Mouse (Mus musculus): ENCODE data around the gene H2-Aa. TPM values are rescaled to one million over a fixed set of nuclear protein-coding genes. Genes with fewer than 3 reads are reported as not detected.

H2-Aa gene
- polyA plus RNA-seq, 1 experiment from 2014 or later = not detected

- ChIA-PET POLR2A (no interaction called here), CTCF (interaction anchor here (1.6 kb wide), 1 partner anchor 74 kb away, joined by 4 read pairs; no protein-coding TSS in a partner anchor)
- no peak for DNase-seq (ENCODE audit: low read depth, low spot score)
- ATAC-seq = no peak
- TF ChIP-seq CTCF (IDR thresholded peaks at IDR 0.05) = no peak
- in situ Hi-C loops (cut with MboI; ENCODE audit: low pct_unique_long_range_greater_than_20kb) = loop anchor here (5.0 kb wide), 3 partner anchors 67 to 103 kb away; no protein-coding TSS in a partner anchor
- peaks cover 49% of the 10 kb centered on the region for H3K27me3 ChIP-seq
Measured at GRCm38 (mm10) chr17:34244656-34245055, 43.0 kb downstream of the H2-Aa start.

DNA sequence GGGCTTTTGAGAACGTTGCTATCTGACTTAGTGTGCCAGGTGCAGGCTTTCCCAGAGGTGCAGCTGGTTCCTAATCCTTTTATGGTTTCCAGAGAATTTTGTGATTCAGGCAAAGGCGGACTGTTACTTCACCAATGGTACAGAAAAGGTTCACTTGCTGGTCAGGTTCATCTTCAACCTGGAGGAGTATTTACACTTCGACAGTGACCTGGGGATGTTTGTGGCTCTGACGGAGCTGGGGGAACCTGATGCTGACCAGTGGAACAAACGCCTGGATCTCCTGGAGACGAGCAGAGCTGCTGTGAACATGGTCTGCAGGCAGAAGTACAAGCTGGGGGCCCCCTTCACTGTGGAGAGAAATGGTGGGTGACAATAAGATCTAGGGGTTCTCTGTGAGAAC, 46.7 kb downstream of the H2-Aa start:
- POLR2A ChIA-PET = no interaction called here
- TF ChIP-seq CTCF (IDR thresholded peaks at IDR 0.05) = no peak
- CTCF ChIA-PET = no interaction called here
- in situ Hi-C loops (cut with MboI; ENCODE audit: low pct_unique_long_range_greater_than_20kb) = no loop called here
- peaks cover 35% of the 10 kb centered on the region for H3K27me3 ChIP-seq
- ATAC-seq = no peak
- DNase-seq (ENCODE audit: low read depth, low spot score) = no peak

GRCm38 (mm10) chr17:34240366-34240765, 47.3 kb downstream of the H2-Aa start:
- in situ Hi-C loops (cut with MboI; ENCODE audit: low pct_unique_long_range_greater_than_20kb) = no loop called here
- TF ChIP-seq CTCF (IDR thresholded peaks at IDR 0.05) = no peak

GRCm38 (mm10) chr17:34239601-34240041, 48.0 kb downstream of the H2-Aa start:
- POLR2A ChIA-PET = no interaction called here
- ATAC-seq (no peak), DNase-seq (ENCODE audit: low read depth, low spot score) (no peak)
- in situ Hi-C loops (cut with MboI; ENCODE audit: low pct_unique_long_range_greater_than_20kb) = no loop called here
- CTCF ChIA-PET = interaction anchor here (1.5 to 8.0 kb wide), 2 partner anchors 11 to 68 kb away, joined by 7 to 90 read pairs; no protein-coding TSS in a partner anchor
- peaks cover 24% of the 10 kb centered on the region for H3K27me3 ChIP-seq
- no peak for TF ChIP-seq CTCF (IDR thresholded peaks at IDR 0.05)

More at GRCm38 (mm10) chr17:34240366-34240765, 47.3 kb downstream of the H2-Aa start:
- ChIA-PET CTCF (interaction anchor here (1.5 to 8.0 kb wide), 2 partner anchors 11 to 69 kb away, joined by 7 to 90 read pairs; no protein-coding TSS in a partner anchor), POLR2A (no interaction called here)
- ATAC-seq (no peak), DNase-seq (ENCODE audit: low read depth, low spot score) (no peak)
- peaks cover 32% of the 10 kb centered on the region for H3K27me3 ChIP-seq

GRCm38 (mm10) chr17:34238706-34239105, 48.9 kb downstream of the H2-Aa start, which contains the start of gene H2-Ob:
Gene H2-Ob (plus strand): TSS chr17:34238903.
- CTCF ChIA-PET = interaction anchor here (1.2 to 8.0 kb wide), 4 partner anchors 12 to 137 kb away, joined by 3 to 90 read pairs (median 5); no protein-coding TSS in a partner anchor
- H3K27me3 ChIP-seq = peaks cover 21% of the 10 kb centered on the region
- POLR2A ChIA-PET = no interaction called here
- DNase-seq (ENCODE audit: low read depth, low spot score) = no peak
- ATAC-seq = no peak
- TF ChIP-seq CTCF (IDR thresholded peaks at IDR 0.05) = no peak
- in situ Hi-C loops (cut with MboI; ENCODE audit: low pct_unique_long_range_greater_than_20kb) = no loop called here

DNA sequence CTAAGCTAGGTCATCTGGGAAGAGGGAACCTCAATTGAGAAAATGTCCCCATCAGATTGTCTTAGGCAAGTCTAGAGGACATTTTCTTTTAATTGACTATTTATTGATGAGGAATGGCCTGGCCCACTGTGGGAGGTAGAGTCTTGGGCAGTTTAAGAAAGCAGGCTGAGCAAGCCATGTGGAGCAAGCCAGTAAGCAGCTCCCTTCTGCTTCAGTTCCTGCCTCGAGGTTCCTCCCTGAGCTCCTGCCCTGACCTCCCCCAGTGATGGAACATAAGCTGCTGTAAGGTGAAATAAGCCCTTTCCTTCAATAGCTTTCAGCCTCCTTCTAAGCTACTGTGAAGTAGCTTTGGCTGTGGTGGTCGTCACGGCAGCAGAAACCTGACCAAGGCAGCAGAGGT, 49.9 kb downstream of the H2-Aa start:
- CTCF ChIA-PET = interaction anchor here (1.2 to 8.0 kb wide), 3 partner anchors 25 to 136 kb away, joined by 3 to 90 read pairs (median 3); no protein-coding TSS in a partner anchor
- in situ Hi-C loops (cut with MboI; ENCODE audit: low pct_unique_long_range_greater_than_20kb) = no loop called here
- POLR2A ChIA-PET = interaction anchor here (0.7 kb wide), 1 partner anchor 68 kb away, joined by 3 read pairs; no protein-coding TSS in a partner anchor
- no peak for ATAC-seq
- no peak for DNase-seq (ENCODE audit: low read depth, low spot score)
- peaks cover 19% of the 10 kb centered on the region for H3K27me3 ChIP-seq
- no peak for TF ChIP-seq CTCF (IDR thresholded peaks at IDR 0.05)

- ATAC-seq (no peak), DNase-seq (ENCODE audit: low read depth, low spot score) (no peak)
- in situ Hi-C loops (cut with MboI; ENCODE audit: low pct_unique_long_range_greater_than_20kb) = no loop called here
- ChIA-PET POLR2A (no interaction called here), CTCF (interaction anchor here (3.2 to 8.0 kb wide), 2 partner anchors 13 to 65 kb away, joined by 9 to 90 read pairs; no protein-coding TSS in a partner anchor)
- TF ChIP-seq CTCF (IDR thresholded peaks at IDR 0.05) = no peak
- peaks cover 11% of the 10 kb centered on the region for H3K27me3 ChIP-seq
Measured at GRCm38 (mm10) chr17:34236691-34237090, 50.9 kb downstream of the H2-Aa start.

DNA sequence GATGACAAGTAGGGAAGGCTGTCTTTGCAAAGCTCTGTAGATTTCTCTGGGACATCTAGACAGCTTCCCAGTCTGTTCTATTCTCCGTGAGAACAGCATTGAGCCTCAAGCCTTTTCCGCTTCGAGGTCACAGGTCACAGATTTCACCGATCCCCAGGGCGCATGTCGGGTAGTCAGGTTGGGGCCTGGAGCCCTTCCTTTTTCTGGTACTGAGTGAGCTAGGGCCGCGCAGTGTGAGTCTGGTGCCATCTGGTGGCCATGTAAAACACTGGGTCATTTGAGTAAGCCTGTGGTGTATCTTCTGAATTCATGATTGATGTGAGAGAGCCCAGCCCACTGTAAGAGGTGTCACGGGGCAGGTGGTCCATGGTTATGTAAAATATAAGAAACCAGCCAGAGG, 52.7 kb downstream of the H2-Aa start:
- POLR2A ChIA-PET = interaction anchor here (1.0 to 1.5 kb wide), 2 partner anchors 11 to 64 kb away, joined by 3 to 4 read pairs; no protein-coding TSS in a partner anchor
- CTCF ChIA-PET = interaction anchor here (0.6 to 8.0 kb wide), 19 partner anchors 10 to 194 kb away, joined by 3 to 90 read pairs (median 3); no protein-coding TSS in a partner anchor

More for the DNA sequence above, 52.7 kb downstream of the H2-Aa start:
- H3K27me3 ChIP-seq = peaks cover 3% of the 10 kb centered on the region
- no peak for ATAC-seq
- DNase-seq (ENCODE audit: low read depth, low spot score) = no peak
- in situ Hi-C loops (cut with MboI; ENCODE audit: low pct_unique_long_range_greater_than_20kb) = no loop called here
- TF ChIP-seq CTCF (IDR thresholded peaks at IDR 0.05) = peak; percentile 95

Other genes with a start within 250 kb of the H2-Aa start
- 0.60 TPM for gene Col11a2, start 248.4 kb downstream of the H2-Aa start, polyA plus RNA-seq (2021)
- not detected for gene H2-Oa, start 195.5 kb downstream of the H2-Aa start, polyA plus RNA-seq (2021)
- 17.1 TPM for gene H2-DMa, start 168.3 kb downstream of the H2-Aa start, polyA plus RNA-seq (2021)
- gene Brd2, start 165.2 kb downstream of the H2-Aa start, polyA plus RNA-seq (2021) = 239 TPM
- 8.2 TPM for gene H2-DMb2, start 144.5 kb downstream of the H2-Aa start, polyA plus RNA-seq (2021)
- gene H2-DMb1, start 134.8 kb downstream of the H2-Aa start, polyA plus RNA-seq (2021) = 36.6 TPM
- 7.0 TPM for gene Tap1, start 100.3 kb downstream of the H2-Aa start, polyA plus RNA-seq (2021)
- gene Psmb9, start 100.1 kb downstream of the H2-Aa start, polyA plus RNA-seq (2021) = 1.3 TPM
- 18.7 TPM for gene Psmb8, start 90.1 kb downstream of the H2-Aa start, polyA plus RNA-seq (2021)
- gene Tap2, start 84.3 kb downstream of the H2-Aa start, polyA plus RNA-seq (2021) = 38.2 TPM
- not detected for gene H2-Ob, start 48.9 kb downstream of the H2-Aa start, polyA plus RNA-seq (2021)
- 0.09 TPM for gene H2-Ab1, start 30.1 kb downstream of the H2-Aa start, polyA plus RNA-seq (2021)
- gene H2-Eb1, start 18.0 kb upstream of the H2-Aa start, polyA plus RNA-seq (2021) = 0.32 TPM
- not detected for gene H2-Eb2, start 37.8 kb upstream of the H2-Aa start, polyA plus RNA-seq (2021)
- not detected for gene Btnl2, start 67.0 kb upstream of the H2-Aa start, polyA plus RNA-seq (2021)
- gene Btnl1, start 89.3 kb upstream of the H2-Aa start, polyA plus RNA-seq (2021) = not detected
- gene BC051142, start 111.0 kb upstream of the H2-Aa start, polyA plus RNA-seq (2021) = not detected
- gene Btnl4, start 189.5 kb upstream of the H2-Aa start, polyA plus RNA-seq (2021) = not detected
- not detected for gene Btnl6, start 229.5 kb upstream of the H2-Aa start, polyA plus RNA-seq (2021)